In the genomic region with DNA sequence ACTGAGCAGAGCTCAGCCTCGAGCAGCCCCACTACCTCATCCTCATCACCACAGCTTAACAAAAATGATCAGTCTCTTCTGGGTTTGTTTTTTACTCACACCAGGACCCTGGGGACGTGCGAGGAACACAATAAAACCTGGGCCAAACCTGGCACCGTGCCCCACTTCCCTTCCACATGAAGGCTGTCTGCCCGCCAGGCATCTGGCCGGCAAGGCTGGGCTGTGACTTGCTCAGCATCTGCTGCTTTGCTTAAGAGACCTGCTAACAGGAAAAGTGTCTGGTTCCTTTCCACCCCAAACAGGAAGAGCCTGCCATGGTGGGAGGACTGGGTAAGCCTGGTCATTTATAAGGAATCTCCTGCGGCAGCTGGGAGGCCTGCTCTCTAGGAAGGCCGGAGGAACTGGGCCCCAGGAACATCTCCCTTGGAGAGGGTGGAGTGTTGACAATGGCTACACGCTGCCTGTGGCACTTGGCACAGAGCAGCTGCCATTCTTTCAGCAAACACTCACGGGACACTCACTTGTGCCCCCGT, we compare ENCODE assay signal across 1 mouse cellular context.
TF ChIP-seq lines count a peak whose summit lies in the region.

No protein-coding gene starts in this region.

TF ChIP-seq in C2C12, 6 proteins besides CTCF, POLR2A, EP300 and RAD21:
- no peak for TF ChIP-seq FOSL1 (IDR thresholded peaks at IDR 0.05; ENCODE audit: insufficient read depth, low read length, poor library complexity, severe bottlenecking)
